Mouse (Mus musculus): ENCODE data around the gene Nim1k. TPM values are rescaled to one million over a fixed set of nuclear protein-coding genes. Genes with fewer than 3 reads are reported as not detected.

Gene Nim1k
- total and polyA plus RNA-seq, 3 experiments: 0.03 TPM; not detected in 2

- no peaks in the 10 kb centered on the region for H3K9me3 ChIP-seq (replicated peaks; ENCODE audit: insufficient read depth, low read length)
- H3K27ac ChIP-seq (ENCODE audit: control insufficient read depth, low read depth, low read length): no peak overlapping the region
- no peaks in the 10 kb centered on the region for H3K27me3 ChIP-seq (ENCODE audit: control insufficient read depth in 1 of 2, insufficient read depth in 2 of 2, low read length in 2 of 2)
- TF ChIP-seq SMC3 (IDR thresholded peaks at IDR 0.05; ENCODE audit: low read depth, low read length): no peak
- H3K36me3 ChIP-seq (ENCODE audit: control insufficient read depth in 1 of 2, insufficient read depth in 2 of 2, low read length in 2 of 2): peaks cover 0 to 4% of the 10 kb centered on the region in 2 experiments; a peak in 2 of 4 replicates
- no peak for DNase-seq (ENCODE audit: low read depth, low spot score)
- H3K4me3 ChIP-seq (ENCODE audit: control insufficient read depth in 1 of 2, insufficient read depth in 1 of 2, low read depth in 2 of 2, low read length in 2 of 2): no peak overlapping the region
- H3K4me1 ChIP-seq (ENCODE audit: control insufficient read depth in 1 of 2, insufficient read depth in 2 of 2, low read length in 2 of 2): peaks cover 9 to 11% of the 10 kb centered on the region in 2 experiments; a peak in 3 of 4 replicates
- H3K9ac ChIP-seq (ENCODE audit: control insufficient read depth, low read depth, low read length, poor library complexity, severe bottlenecking): no peak overlapping the region
- H3K79me2 ChIP-seq (ENCODE audit: control insufficient read depth, insufficient read depth, low read length, poor library complexity): no peaks in the 10 kb centered on the region
Measured at GRCm38 (mm10) chr13:119712463-119712862, 43.2 kb downstream of the Nim1k start.

- Histone ChIP-seq H3K9me3 (replicated peaks; ENCODE audit: insufficient read depth, low read length) (no peaks in the 10 kb centered on the region), H3K79me2 (ENCODE audit: control insufficient read depth, insufficient read depth, low read length, poor library complexity) (no peaks in the 10 kb centered on the region), H3K4me3 (ENCODE audit: control insufficient read depth in 1 of 2, insufficient read depth in 1 of 2, low read depth in 2 of 2, low read length in 2 of 2) (no peak overlapping the region), H3K27me3 (ENCODE audit: control insufficient read depth in 1 of 2, insufficient read depth in 2 of 2, low read length in 2 of 2) (no peaks in the 10 kb centered on the region), H3K36me3 (ENCODE audit: control insufficient read depth in 1 of 2, insufficient read depth in 2 of 2, low read length in 2 of 2) (peaks cover 0 to 4% of the 10 kb centered on the region in 2 experiments; a peak in 2 of 4 replicates), H3K4me1 (ENCODE audit: control insufficient read depth in 1 of 2, insufficient read depth in 2 of 2, low read length in 2 of 2) (peaks cover 9 to 11% of the 10 kb centered on the region in 2 experiments; a peak in 3 of 4 replicates), H3K9ac (ENCODE audit: control insufficient read depth, low read depth, low read length, poor library complexity, severe bottlenecking) (no peak overlapping the region), H3K27ac (ENCODE audit: control insufficient read depth, low read depth, low read length) (no peak overlapping the region)
- no peak for DNase-seq (ENCODE audit: low read depth, low spot score)
- TF ChIP-seq MAX (IDR thresholded peaks at IDR 0.05; ENCODE audit: low read length) (no peak), POLR2A (IDR thresholded peaks at IDR 0.05; ENCODE audit: control insufficient read depth in 1 of 2, insufficient read depth in 1 of 2, low read depth in 1 of 2, low read length in 2 of 2, poor library complexity in 1 of 2) (no peak), ZMIZ1 (IDR thresholded peaks at IDR 0.05; ENCODE audit: low read depth, low read length) (no peak), CHD1 (IDR thresholded peaks at IDR 0.05; ENCODE audit: low read depth, low read length) (no peak), ZKSCAN1 (IDR thresholded peaks at IDR 0.05; ENCODE audit: low read depth, low read length) (no peak), ZNF384 (IDR thresholded peaks at IDR 0.05; ENCODE audit: low read depth, low read length) (no peak), KAT2A (conservative IDR thresholded peaks at IDR 0.05; ENCODE audit: low read depth, low read length) (no peak)
Measured at GRCm38 (mm10) chr13:119710268-119710610, 45.4 kb downstream of the Nim1k start.

GRCm38 (mm10) chr13:119709388-119710267, 46.1 kb downstream of the Nim1k start:
- Histone ChIP-seq H3K9me3 (replicated peaks; ENCODE audit: insufficient read depth, low read length) (no peaks in the 10 kb centered on the region), H3K27ac (ENCODE audit: control insufficient read depth, low read depth, low read length) (peak overlapping the region; percentile 22; the same call in 1 of the 2 replicates), H3K36me3 (ENCODE audit: control insufficient read depth in 1 of 2, insufficient read depth in 2 of 2, low read length in 2 of 2) (peaks cover 0 to 4% of the 10 kb centered on the region in 2 experiments; a peak in 2 of 4 replicates), H3K4me3 (ENCODE audit: control insufficient read depth in 1 of 2, insufficient read depth in 1 of 2, low read depth in 2 of 2, low read length in 2 of 2) (no peak overlapping the region), H3K4me1 (ENCODE audit: control insufficient read depth in 1 of 2, insufficient read depth in 2 of 2, low read length in 2 of 2) (peaks cover 9 to 11% of the 10 kb centered on the region in 2 experiments; a peak in 3 of 4 replicates), H3K9ac (ENCODE audit: control insufficient read depth, low read depth, low read length, poor library complexity, severe bottlenecking) (no peak overlapping the region), H3K79me2 (ENCODE audit: control insufficient read depth, insufficient read depth, low read length, poor library complexity) (no peaks in the 10 kb centered on the region), H3K27me3 (ENCODE audit: control insufficient read depth in 1 of 2, insufficient read depth in 2 of 2, low read length in 2 of 2) (no peaks in the 10 kb centered on the region)
- TF ChIP-seq TBP (IDR thresholded peaks at IDR 0.05; ENCODE audit: low read depth, low read length) (no peak), NELFE (IDR thresholded peaks at IDR 0.05; ENCODE audit: low read depth, low read length) (no peak), CHD2 (IDR thresholded peaks at IDR 0.05; ENCODE audit: low read length) (no peak), UBTF (IDR thresholded peaks at IDR 0.05; ENCODE audit: borderline replicate concordance, insufficient read depth, low read depth, low read length) (no peak), KAT2A (conservative IDR thresholded peaks at IDR 0.05; ENCODE audit: low read depth, low read length) (no peak), USF1 (IDR thresholded peaks at IDR 0.05; ENCODE audit: low read depth, low read length) (no peak), TAL1 (IDR thresholded peaks at IDR 0.05; ENCODE audit: low read length) (no peak), GATA1 (IDR thresholded peaks at IDR 0.05; ENCODE audit: low read depth, low read length) (no peak), ZNF384 (IDR thresholded peaks at IDR 0.05; ENCODE audit: low read depth, low read length) (no peak), ELF1 (IDR thresholded peaks at IDR 0.05; ENCODE audit: low read depth, low read length) (no peak), ZMIZ1 (IDR thresholded peaks at IDR 0.05; ENCODE audit: low read depth, low read length) (no peak)
- no peak for DNase-seq (ENCODE audit: low read depth, low spot score)
